Mouse (Mus musculus) limb, embryonic 15.5 days (tissue): ENCODE results near the gene Tnnt3. TPM values are rescaled to one million over a fixed set of nuclear protein-coding genes. Genes with fewer than 3 reads are reported as not detected.

ENCODE experiments used
- ATAC-seq: fragments of 200-750 bp; cut with Nextera tagmentation; 2 replicates; pipeline ENCODE4 v1.8.0; 2017; ENCODE audit warnings: low read depth, moderate TSS enrichment; ENCODE audit not compliant: insufficient number of reproducible peaks, low FRiP score, low TSS enrichment
- H3K27ac ChIP-seq: fragments of 300-500 bp; sonication (generic); 2 replicates; pipeline ENCODE4 v1.5.1; 2015; ENCODE audit warnings: moderate library complexity, mild to moderate bottlenecking, inconsistent platforms
- H3K27me3 ChIP-seq: fragments of 300-500 bp; sonication (generic); 2 replicates; pipeline ENCODE4 v1.6.1; 2015; ENCODE audit warnings: inconsistent platforms
- H3K36me3 ChIP-seq: fragments of 300-500 bp; sonication (generic); 2 replicates; pipeline ENCODE4 v1.6.1; 2015; ENCODE audit warnings: inconsistent platforms
- H3K4me1 ChIP-seq: fragments of 300-500 bp; sonication (generic); 2 replicates; pipeline ENCODE4 v1.6.1; 2015; ENCODE audit warnings: inconsistent platforms
- H3K4me2 ChIP-seq: fragments of 300-500 bp; sonication (generic); 2 replicates; pipeline ENCODE4 v1.6.1; 2015; ENCODE audit warnings: mild to moderate bottlenecking, inconsistent platforms
- H3K4me3 ChIP-seq: fragments of 300-500 bp; sonication (generic); 2 replicates; pipeline ENCODE4 v1.5.1; 2015; ENCODE audit warnings: mild to moderate bottlenecking, inconsistent platforms
- H3K9ac ChIP-seq: fragments of 300-500 bp; sonication (generic); 2 replicates; pipeline ENCODE4 v1.6.1; 2015; ENCODE audit warnings: inconsistent platforms
- H3K9me3 ChIP-seq: fragments of 300-500 bp; sonication (generic); 2 replicates; pipeline ENCODE4 v1.6.1; 2016; ENCODE audit warnings: inconsistent platforms
- WGBS: fragments of 180-500 bp; shearing (Covaris S2); methylation state at CpG from one replicate; pipeline ENCODE4 v1.1.7; 2015; 5-methylcytosine and 5-hydroxymethylcytosine counted together
- polyA plus RNA-seq: library from polyadenylated mRNA; unstranded; fragments of >200 nt; fragmentation: Nextera tagmentation; extraction: Ambion mirVana; gene quantifications from 2 replicates; pipeline ENCODE4 v1.2.1, GENCODE M21; 2015

Tnnt3 gene
- polyA plus RNA-seq, 1 experiment from 2014 or later, result 154 TPM

- Histone ChIP-seq H3K27ac (peak overlapping the region; percentile 97), H3K4me1 (peaks cover 58% of the 10 kb centered on the region), H3K9ac (no peak overlapping the region), H3K36me3 (no peaks in the 10 kb centered on the region), H3K4me2 (no peak overlapping the region), H3K9me3 (no peaks in the 10 kb centered on the region), H3K27me3 (no peaks in the 10 kb centered on the region), H3K4me3 (no peak overlapping the region)
- 12% methylated on average over 12 of the region's 12 CpGs for WGBS
- 0 out of 2 replicates have a peak, but pooled peaks have one; percentile 35 for ATAC-seq
Measured at GRCm38 (mm10) chr7:142510021-142510777, 11.6 kb downstream of the Tnnt3 start.

GRCm38 (mm10) chr7:142514048-142514447, 15.4 kb downstream of the Tnnt3 start:
- Histone ChIP-seq H3K9me3 (no peaks in the 10 kb centered on the region), H3K9ac (no peak overlapping the region), H3K27me3 (no peaks in the 10 kb centered on the region), H3K36me3 (no peaks in the 10 kb centered on the region), H3K4me1 (peaks cover 44% of the 10 kb centered on the region), H3K27ac (peak overlapping the region; percentile 95; the same call in 1 of the 2 replicates), H3K4me2 (no peak overlapping the region), H3K4me3 (no peak overlapping the region)
- WGBS, result 77% methylated on average over 4 of the region's 4 CpGs
- no peak for ATAC-seq

GRCm38 (mm10) chr7:142516221-142516978, 17.8 kb downstream of the Tnnt3 start:
- no peaks in the 10 kb centered on the region for H3K27me3 ChIP-seq
- no peaks in the 10 kb centered on the region for H3K36me3 ChIP-seq
- no peak overlapping the region for H3K9ac ChIP-seq
- no peaks in the 10 kb centered on the region for H3K9me3 ChIP-seq
- H3K27ac ChIP-seq, result peak overlapping the region; percentile 95
- ATAC-seq, result peak; percentile 85
- 0 out of 2 replicates have a peak overlapping the region, but pooled peaks have one; percentile 19 for H3K4me2 ChIP-seq
- H3K4me1 ChIP-seq, result peaks cover 28% of the 10 kb centered on the region
- no peak overlapping the region for H3K4me3 ChIP-seq
- WGBS, result 27% methylated on average over 21 of the region's 21 CpGs

- peaks cover 36% of the 10 kb centered on the region for H3K4me1 ChIP-seq
- ATAC-seq, result no peak
- no peak overlapping the region for H3K4me3 ChIP-seq
- H3K27me3 ChIP-seq, result no peaks in the 10 kb centered on the region
- WGBS, result 68% methylated on average over 3 of the region's 3 CpGs
- no peaks in the 10 kb centered on the region for H3K9me3 ChIP-seq
- H3K4me2 ChIP-seq, result no peak overlapping the region
- H3K27ac ChIP-seq, result peak overlapping the region; percentile 95
- H3K9ac ChIP-seq, result no peak overlapping the region
- H3K36me3 ChIP-seq, result no peaks in the 10 kb centered on the region
Measured at GRCm38 (mm10) chr7:142517531-142517930, 18.9 kb downstream of the Tnnt3 start.

GRCm38 (mm10) chr7:142520331-142520730, 21.7 kb downstream of the Tnnt3 start:
- no peaks in the 10 kb centered on the region for H3K27me3 ChIP-seq
- H3K4me2 ChIP-seq, result no peak overlapping the region
- no peak for ATAC-seq
- H3K9ac ChIP-seq, result no peak overlapping the region
- H3K9me3 ChIP-seq, result no peaks in the 10 kb centered on the region
- WGBS, result 69% methylated on average over 4 of the region's 4 CpGs
- no peaks in the 10 kb centered on the region for H3K36me3 ChIP-seq
- H3K27ac ChIP-seq, result peak overlapping the region; percentile 13; the same call in 1 of the 2 replicates
- no peak overlapping the region for H3K4me3 ChIP-seq
- peaks cover 51% of the 10 kb centered on the region for H3K4me1 ChIP-seq

- Histone ChIP-seq H3K9me3 (no peaks in the 10 kb centered on the region), H3K4me2 (no peak overlapping the region), H3K4me3 (no peak overlapping the region), H3K27ac (peak overlapping the region; percentile 82), H3K27me3 (no peaks in the 10 kb centered on the region), H3K4me1 (peaks cover 48% of the 10 kb centered on the region), H3K9ac (no peak overlapping the region), H3K36me3 (no peaks in the 10 kb centered on the region)
- WGBS, result 28% methylated on average over 4 of the region's 4 CpGs
- no peak for ATAC-seq
Measured at GRCm38 (mm10) chr7:142522352-142522751, 23.7 kb downstream of the Tnnt3 start.

GRCm38 (mm10) chr7:142523200-142523990, 24.8 kb downstream of the Tnnt3 start:
- Histone ChIP-seq H3K4me1 (peaks cover 52% of the 10 kb centered on the region), H3K27me3 (no peaks in the 10 kb centered on the region), H3K9ac (no peak overlapping the region), H3K27ac (peak overlapping the region; percentile 82), H3K4me3 (no peak overlapping the region), H3K36me3 (no peaks in the 10 kb centered on the region), H3K9me3 (no peaks in the 10 kb centered on the region), H3K4me2 (no peak overlapping the region)
- 29% methylated on average over 17 of the region's 17 CpGs for whole genome bisulfite sequencing
- ATAC-seq, result no peak

- Histone ChIP-seq H3K9ac (no peak overlapping the region), H3K27ac (peak overlapping the region; percentile 89), H3K4me3 (no peak overlapping the region), H3K36me3 (no peaks in the 10 kb centered on the region), H3K4me2 (no peak overlapping the region), H3K4me1 (peaks cover 54% of the 10 kb centered on the region), H3K27me3 (no peaks in the 10 kb centered on the region), H3K9me3 (no peaks in the 10 kb centered on the region)
- 0 out of 2 replicates have a peak, but pooled peaks have one; percentile 53 for ATAC-seq
- 39% methylated on average over 13 of the region's 13 CpGs for WGBS
Measured at GRCm38 (mm10) chr7:142525342-142526178, 26.9 kb downstream of the Tnnt3 start.

- ATAC-seq, result no peak
- WGBS, result 54% methylated on average over 10 of the region's 10 CpGs
- Histone ChIP-seq H3K4me3 (no peak overlapping the region), H3K9me3 (no peaks in the 10 kb centered on the region), H3K4me1 (peaks cover 61% of the 10 kb centered on the region), H3K27me3 (no peaks in the 10 kb centered on the region), H3K27ac (peak overlapping the region; percentile 52; the same call in 1 of the 2 replicates), H3K4me2 (no peak overlapping the region), H3K36me3 (no peaks in the 10 kb centered on the region), H3K9ac (no peak overlapping the region)
Measured at GRCm38 (mm10) chr7:142529350-142529749, 30.7 kb downstream of the Tnnt3 start.

- Histone ChIP-seq H3K4me3 (0 out of 2 replicates have a peak overlapping the region, but pooled peaks have one; percentile 52), H3K4me1 (peaks cover 58% of the 10 kb centered on the region), H3K27me3 (no peaks in the 10 kb centered on the region), H3K27ac (peak overlapping the region; percentile 97), H3K4me2 (peak overlapping the region; percentile 71; the same call in 1 of the 2 replicates), H3K36me3 (no peaks in the 10 kb centered on the region), H3K9me3 (no peaks in the 10 kb centered on the region), H3K9ac (no peak overlapping the region)
- WGBS, result 53% methylated on average over 4 of the region's 4 CpGs
- ATAC-seq, result peak; percentile 7; the same call in 1 of the 2 replicates
Measured at GRCm38 (mm10) chr7:142531973-142532521, 33.4 kb downstream of the Tnnt3 start.
